Mouse (Mus musculus): ENCODE measurements around the gene Otx1.

DNA sequence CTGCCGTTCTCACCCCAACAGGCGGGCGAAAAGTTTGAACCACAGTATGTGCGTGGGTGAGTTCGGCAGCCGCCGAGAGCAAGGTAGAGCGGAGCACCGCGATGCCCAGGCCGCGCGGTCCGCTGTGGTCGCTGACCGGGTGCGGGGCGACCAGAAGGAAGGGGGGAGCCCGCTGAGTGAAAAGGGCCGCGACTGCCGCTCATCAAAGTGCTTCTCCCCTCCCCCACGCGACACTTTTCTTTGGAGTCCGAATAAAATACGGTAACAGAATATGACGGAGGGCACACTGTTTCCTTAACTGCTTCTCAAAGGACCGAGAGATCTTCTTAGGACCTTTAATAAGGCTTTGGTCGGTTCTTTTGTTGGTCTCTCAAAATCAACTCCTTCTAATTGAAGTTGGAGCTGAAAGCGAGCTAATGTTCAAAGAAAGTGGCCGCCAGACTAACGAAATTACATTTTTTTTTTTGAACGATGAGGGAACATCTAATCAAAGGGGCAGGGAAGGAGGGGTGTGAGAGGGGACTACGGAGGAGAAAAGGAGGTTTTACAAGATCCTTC lies at the start of gene Otx1:
- TF ChIP-seq CTCF (IDR thresholded peaks at IDR 0.05; ENCODE audit: control insufficient read depth, insufficient read depth, insufficient read length) (no peak), FOSL1 (IDR thresholded peaks at IDR 0.05; ENCODE audit: insufficient read depth, low read length, poor library complexity, severe bottlenecking) (no peak), MYOG (IDR thresholded peaks at IDR 0.05; ENCODE audit: control insufficient read depth, extremely low read depth, insufficient read length) (no peak), USF1 (IDR thresholded peaks at IDR 0.05; ENCODE audit: low read depth) (no peak), MAX (IDR thresholded peaks at IDR 0.05) (no peak)
